Comparison of ENCODE assay signal across 22 mouse cellular contexts in genomic region chr5:43384689-43385375, GRCm38 (mm10).
DNase-seq lines count a peak whose midpoint lies in the region; ATAC-seq and TF ChIP-seq lines count a peak whose summit lies in the region.
"Had no signal": no experiment of that assay in that cellular context is flagged by ENCODE, and none has a peak within 500 bp of the region (broad histone marks: within the 10 kb centered on the region; RNA-seq: fewer than 3 reads in every experiment).

No protein-coding gene starts in this region.

- no peaks in the 10 kb centered on the region for H3K9me3 ChIP-seq in liver, embryonic 12.5 days (replicated peaks)
- H3K9me3 ChIP-seq: intestine, embryonic 15.5 days; liver, embryonic 13.5 days had no signal

- H3K4me1 ChIP-seq in liver, adult 2 months (ENCODE audit: control insufficient read depth, insufficient read depth, low read length) = peaks cover 15% of the 10 kb centered on the region; the same call in 1 of the 2 replicates
- H3K4me1 ChIP-seq in liver, embryonic 12.5 days = no peaks in the 10 kb centered on the region
- H3K4me1 ChIP-seq: intestine, embryonic 15.5 days; liver, embryonic 13.5 days had no signal

- no peaks in the 10 kb centered on the region for H3K36me3 ChIP-seq in liver, adult 2 months (ENCODE audit: control insufficient read depth, insufficient read depth, low read length)
- no peaks in the 10 kb centered on the region for H3K36me3 ChIP-seq in liver, embryonic 12.5 days
- H3K36me3 ChIP-seq: intestine, embryonic 15.5 days; liver, embryonic 13.5 days had no signal

- ATAC-seq in liver, embryonic 12.5 days = no peak
- ATAC-seq: intestine, embryonic 15.5 days; Patski had no signal

- peak; percentile 33 for DNase-seq in kidney, adult 9 months
- DNase-seq in kidney, postnatal 10 days = no peak
- peak; percentile 94 for DNase-seq in liver, adult 2 months (ENCODE audit: extremely low read depth, low read depth, low spot score)
- DNase-seq in right cerebral cortex, adult 2 months (ENCODE audit: low spot score in 2 of 2) = peak; percentile 19 to 31
- no peak for DNase-seq in right cerebral cortex, postnatal 36 days (ENCODE audit: low spot score in 2 of 2)
- peak; percentile 22 for DNase-seq in yolk sac, embryonic 10.5 days (ENCODE audit: low spot score)
- DNase-seq in adrenal gland, adult 18-20 months (ENCODE audit: low spot score in 2 of 2) = no peak
- DNase-seq: adrenal gland, postnatal 14 days; cerebellum, adult 11 months; cerebellum, postnatal 10 days; embryo, embryonic 11 days; gastrocnemius, postnatal 14 days; heart, adult 2 months; heart, postnatal 36 days; liver, embryonic 13.5 days; thymus, postnatal 25 days had no signal

- H3K4me2 ChIP-seq in liver, embryonic 12.5 days = no peak overlapping the region
- H3K4me2 ChIP-seq: hindbrain, embryonic 14.5 days; intestine, embryonic 15.5 days; liver, embryonic 13.5 days; midbrain, embryonic 11.5 days had no signal

- no peak overlapping the region for H3K4me3 ChIP-seq in liver, adult 2 months (ENCODE audit: insufficient read depth, low read depth, low read length)
- no peak overlapping the region for H3K4me3 ChIP-seq in liver, embryonic 12.5 days
- H3K4me3 ChIP-seq: heart, adult 2 months; intestine, embryonic 15.5 days; liver, embryonic 13.5 days had no signal

- peak overlapping the region; percentile 58 for H3K27ac ChIP-seq in liver, adult 2 months (replicated peaks; ENCODE audit: insufficient read depth, low read depth, low read length)
- H3K27ac ChIP-seq in liver, embryonic 12.5 days = no peak overlapping the region
- H3K27ac ChIP-seq: heart, adult 2 months; hindbrain, embryonic 14.5 days; intestine, embryonic 15.5 days; liver, embryonic 13.5 days; macrophage had no signal

- WGBS in liver, adult 2 months = 23% methylated on average over 3 of the region's 3 CpGs
- WGBS in liver, embryonic 12.5 days (ENCODE audit: insufficient replicate concordance) = 63% methylated on average over 3 of the region's 3 CpGs

- no peak for TF ChIP-seq CTCF in liver, adult 2 months (IDR thresholded peaks at IDR 0.05; ENCODE audit: low read depth, low read length)

- H3K79me2 ChIP-seq in liver, adult 2 months (ENCODE audit: control insufficient read depth, insufficient read depth, low read length) = no peaks in the 10 kb centered on the region

- TF ChIP-seq POLR2A in liver, adult 2 months (IDR thresholded peaks at IDR 0.05; ENCODE audit: extremely low read depth, insufficient read depth, low read length) = no peak

- H3K27me3 ChIP-seq in liver, adult 2 months (ENCODE audit: control insufficient read depth, insufficient read depth, low read length) = no peaks in the 10 kb centered on the region
- no peaks in the 10 kb centered on the region for H3K27me3 ChIP-seq in liver, embryonic 12.5 days (replicated peaks)
- H3K27me3 ChIP-seq: intestine, embryonic 15.5 days; liver, embryonic 13.5 days; Patski had no signal

- no peak overlapping the region for H3K9ac ChIP-seq in liver, adult 2 months (ENCODE audit: low read depth, low read length)
- no peak overlapping the region for H3K9ac ChIP-seq in liver, embryonic 12.5 days
- H3K9ac ChIP-seq: hindbrain, embryonic 14.5 days; intestine, embryonic 15.5 days; liver, embryonic 13.5 days had no signal

Comparison
In these comparisons a context has a peak if more than half of its experiments do, and no peak if none do; other contexts are left out.
1. DNase-seq: peak in kidney, adult 9 months (single experiment), liver, adult 2 months (single experiment), right cerebral cortex, adult 2 months (2 of 2) and yolk sac, embryonic 10.5 days (single experiment); none in kidney, postnatal 10 days (single experiment), right cerebral cortex, postnatal 36 days (0 of 2) and adrenal gland, adult 18-20 months (0 of 2).